Mouse (Mus musculus): ENCODE data around the gene Olfr418.
"Not testable (repeated sequence)": the region's sequence is repeated elsewhere in the genome, so short reads cannot be mapped to it uniquely, and the experiment has no call there.

Gene Olfr418

GRCm38 (mm10) chr1:173265701-173266100 is at the start of gene Olfr418:
TSS of gene Olfr418 (plus strand) at chr1:173266001.
- no peak for DNase-seq (ENCODE audit: low spot score)

- DNase-seq (ENCODE audit: low spot score) = no peak
Measured at GRCm38 (mm10) chr1:173216481-173216880, 49.3 kb upstream of the Olfr418 start.

GRCm38 (mm10) chr1:173227081-173227480 is 38.7 kb upstream of the Olfr418 start, which contains the start of gene Fcer1a:
TSS of gene Fcer1a (minus strand) at chr1:173227214.
- DNase-seq (ENCODE audit: low spot score) = no peak

- DNase-seq (ENCODE audit: low spot score) = not testable (repeated sequence)
Measured at GRCm38 (mm10) chr1:173237004-173237403, 28.8 kb upstream of the Olfr418 start.

DNA sequence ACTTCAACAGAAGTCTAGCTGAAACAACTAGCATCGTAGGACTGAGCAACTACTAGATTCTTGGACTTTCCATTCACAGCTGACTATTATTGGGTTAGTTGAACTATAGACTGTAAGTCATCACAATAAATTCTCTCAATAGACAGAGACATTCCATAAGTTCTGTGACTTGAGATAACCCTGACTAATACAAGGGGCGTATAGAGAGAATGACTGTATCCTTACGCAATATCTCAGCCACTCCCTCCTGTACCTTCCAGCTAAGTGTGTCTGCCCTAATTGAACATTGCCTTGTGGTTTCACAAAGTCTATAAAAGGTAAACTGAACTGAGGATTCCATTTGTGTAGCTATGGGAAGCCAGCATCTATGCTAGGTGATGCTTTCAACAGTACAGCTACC is 15.9 kb upstream of the Olfr418 start:
- no peak for DNase-seq (ENCODE audit: low spot score)

DNA sequence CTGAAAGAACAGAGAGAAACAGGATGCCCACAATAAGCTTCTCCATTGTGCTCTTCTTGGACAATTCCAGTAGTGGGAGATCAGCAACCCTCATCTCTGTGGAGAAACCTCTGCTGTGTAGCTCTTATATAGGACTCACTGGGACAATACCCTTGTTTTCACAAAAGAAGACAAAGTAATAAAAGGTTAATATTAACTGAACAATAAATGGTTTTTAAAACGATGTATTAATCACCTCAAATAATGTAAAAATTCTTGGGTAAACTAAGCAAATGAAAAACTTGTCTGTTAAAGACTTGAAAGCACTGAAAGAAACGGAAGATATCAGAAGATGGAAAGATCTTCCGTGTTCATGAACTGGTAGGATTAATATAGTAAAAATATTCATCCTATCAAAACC is 11.9 kb downstream of the Olfr418 start, which contains the start of gene Mptx2:
Gene Mptx2, minus strand, starts transcription at position 101 of the 400 bp plus-strand sequence.
- DNase-seq (ENCODE audit: low spot score) = no peak

DNA sequence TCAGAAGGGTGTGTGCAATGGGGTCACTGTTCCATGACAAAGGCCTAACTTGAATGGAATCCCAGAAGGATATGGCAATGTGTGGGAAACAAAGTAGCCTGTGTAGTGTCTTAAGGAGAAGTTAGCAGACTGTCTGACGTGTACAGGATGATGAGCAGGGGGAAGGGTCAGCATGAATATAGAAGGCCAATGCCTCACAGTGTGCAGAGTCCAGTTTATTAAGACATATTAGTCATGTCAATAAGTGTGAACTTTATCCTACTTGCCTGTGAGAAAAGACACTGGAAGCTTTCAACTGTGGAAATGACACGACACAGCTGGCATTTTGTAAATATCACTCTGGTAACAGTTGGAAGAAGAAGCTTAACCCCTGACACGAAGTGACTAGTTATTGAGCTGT is 37.0 kb downstream of the Olfr418 start:
- DNase-seq (ENCODE audit: low spot score) = not testable (repeated sequence)

DNA sequence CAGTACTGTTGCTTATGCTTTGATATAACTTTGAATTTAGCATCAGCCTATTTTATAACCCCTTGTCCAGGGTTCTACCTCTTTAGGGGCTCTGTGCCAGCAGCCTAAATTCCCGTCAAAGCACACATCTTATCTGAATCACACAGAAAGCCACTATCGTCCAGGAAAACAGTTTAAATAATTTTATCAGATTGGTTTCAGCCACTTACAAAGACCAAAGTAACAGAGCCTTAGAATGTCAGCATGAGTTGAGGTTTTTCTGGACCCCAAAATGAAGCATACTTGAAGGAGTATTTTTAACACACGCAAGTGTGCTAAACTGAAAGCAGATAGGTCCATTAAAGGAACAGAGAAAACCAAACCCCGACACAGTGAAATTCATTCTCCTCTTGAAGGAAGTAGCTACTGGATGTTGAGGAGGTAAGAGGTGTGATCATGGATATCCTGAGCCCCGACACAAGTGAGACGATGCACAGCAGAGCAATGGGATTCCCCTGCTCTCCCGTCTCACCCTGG is 47.8 kb downstream of the Olfr418 start:
- not testable (repeated sequence) for DNase-seq (ENCODE audit: low spot score)

DNA sequence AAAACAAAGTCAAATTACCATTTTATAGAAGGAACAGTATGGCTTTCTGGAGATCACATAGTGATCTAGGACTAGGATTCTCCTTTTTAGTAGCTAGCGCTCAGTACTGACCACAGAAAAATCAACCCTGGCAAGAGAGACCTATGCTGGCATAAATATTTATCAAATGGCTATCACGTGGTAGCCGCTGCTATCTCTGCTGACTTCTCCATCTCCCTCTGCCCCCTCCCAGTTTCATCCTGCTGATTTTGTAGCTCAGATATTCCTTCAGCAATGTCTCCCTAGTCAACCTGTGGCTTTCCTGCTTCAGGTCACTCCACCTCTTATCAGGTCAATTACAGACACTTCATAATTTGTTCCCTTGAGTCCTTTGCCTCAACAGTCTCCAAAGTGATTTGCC is 49.9 kb downstream of the Olfr418 start:
- no peak for DNase-seq (ENCODE audit: low spot score)

DNA sequence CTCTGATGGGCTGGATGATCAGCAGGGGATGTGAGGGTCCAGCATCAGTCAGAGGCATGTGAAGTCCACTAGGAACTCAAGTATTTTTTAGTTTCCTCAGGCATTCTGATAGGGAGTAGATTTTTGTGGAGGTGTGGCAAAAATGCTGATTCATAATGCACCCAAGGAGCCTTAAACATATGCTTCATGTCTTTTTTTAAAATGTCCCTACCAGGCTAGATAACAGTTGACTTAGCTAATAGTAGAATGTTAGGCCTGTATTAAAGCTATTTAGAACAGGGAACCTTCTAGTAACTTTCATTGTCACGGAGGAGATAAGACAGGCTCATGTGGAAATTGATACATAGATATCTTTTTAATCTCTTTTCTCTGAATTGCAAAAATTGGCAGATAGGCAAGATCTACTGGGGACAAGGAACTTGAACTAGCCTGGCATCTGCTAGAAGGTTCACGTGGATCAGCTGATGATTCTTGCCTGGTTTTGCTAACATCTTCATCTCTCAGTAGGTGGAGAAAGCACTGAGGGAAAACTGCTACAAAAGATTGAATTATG is 52.2 kb downstream of the Olfr418 start:
- DNase-seq (ENCODE audit: low spot score) = no peak

DNA sequence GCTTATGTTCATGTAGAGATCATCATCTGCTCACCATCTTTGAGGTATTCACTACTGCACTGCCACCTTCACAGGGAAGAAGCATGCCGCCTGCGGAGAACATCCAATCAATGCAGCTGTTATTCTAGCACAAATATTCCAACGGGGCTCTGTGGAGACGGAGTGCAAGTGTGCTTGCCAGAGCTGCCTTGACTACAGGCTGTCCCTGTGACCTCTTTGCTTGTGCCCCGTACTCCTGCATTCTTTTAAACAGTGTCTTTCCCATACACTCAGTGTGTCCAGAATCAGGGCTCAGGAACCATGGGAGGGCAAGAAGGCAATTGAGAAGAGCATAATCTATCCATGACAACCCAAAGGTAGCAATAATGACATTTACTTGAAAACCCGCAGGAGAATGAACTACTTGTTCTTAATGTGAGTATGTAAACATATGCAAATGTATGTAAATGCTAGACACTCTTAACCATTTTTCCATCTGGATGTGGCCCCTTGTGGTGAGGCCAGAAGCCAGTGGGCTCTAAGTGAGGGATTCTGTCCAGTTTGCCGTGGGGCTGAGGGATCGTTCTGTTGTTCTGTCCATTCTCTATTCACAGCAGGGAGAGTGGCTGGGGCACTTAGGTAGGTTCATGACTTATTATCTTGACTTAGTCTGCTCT is 55.9 kb downstream of the Olfr418 start:
- DNase-seq (ENCODE audit: low spot score) = no peak

GRCm38 (mm10) chr1:173322249-173322627 is 56.4 kb downstream of the Olfr418 start:
- no peak for DNase-seq (ENCODE audit: low spot score)

Measured in embryo, embryonic 10.5 days (tissue).